Mouse (Mus musculus): ENCODE data around the gene Olfr948. TPM values are rescaled to one million over a fixed set of nuclear protein-coding genes. Genes with fewer than 3 reads are reported as not detected.

Gene Olfr948
- not detected for total RNA-seq (2021)
- long read RNA-seq, experiment 1 = 0 reads
- long read RNA-seq, experiment 2 = 0 reads

GRCm38 (mm10) chr9:39325945-39326344, at the start of gene Olfr948:
Olfr948 (minus strand) TSS chr9:39326045.
- DNase-seq (ENCODE audit: low spot score in 2 of 2) = no peak

- DNase-seq (ENCODE audit: low spot score in 2 of 2) = no peak
Measured at GRCm38 (mm10) chr9:39287136-39287535, 38.7 kb downstream of the Olfr948 start.

- no peak for DNase-seq (ENCODE audit: low spot score in 2 of 2)
Measured at GRCm38 (mm10) chr9:39276718-39277117, 49.1 kb downstream of the Olfr948 start, which contains the start of gene Olfr945. Olfr945 (minus strand) TSS chr9:39276818.

Other genes with a start within 250 kb of the Olfr948 start
- not detected for gene Olfr938, start 247.2 kb downstream of the Olfr948 start, total RNA-seq (2021)
- gene Olfr27, start 197.9 kb downstream of the Olfr948 start, total RNA-seq (2021) = not detected
- gene Olfr943, start 159.7 kb downstream of the Olfr948 start, total RNA-seq (2021) = not detected
- not detected for gene Olfr944, start 124.1 kb downstream of the Olfr948 start, total RNA-seq (2021)
- not detected for gene Olfr1537, start 76.1 kb downstream of the Olfr948 start, total RNA-seq (2021)
- not detected for gene Olfr945, start 49.2 kb downstream of the Olfr948 start, total RNA-seq (2021)
- gene Olfr951, start 61.4 kb upstream of the Olfr948 start, total RNA-seq (2021) = not detected
- gene Olfr952, start 101.1 kb upstream of the Olfr948 start, total RNA-seq (2021) = not detected
- gene Olfr954, start 130.7 kb upstream of the Olfr948 start, total RNA-seq (2021) = not detected
- gene Olfr955, start 145.9 kb upstream of the Olfr948 start, total RNA-seq (2021) = not detected
- gene Olfr44, start 167.9 kb upstream of the Olfr948 start, total RNA-seq (2021) = not detected
- gene Olfr957, start 189.8 kb upstream of the Olfr948 start, total RNA-seq (2021) = not detected
- gene Olfr958, start 228.0 kb upstream of the Olfr948 start, total RNA-seq (2021) = not detected
- not detected for gene Olfr959, start 249.5 kb upstream of the Olfr948 start, total RNA-seq (2021)